Mouse (Mus musculus) stomach, embryonic 14.5 days (tissue): ENCODE measurements around the gene Trim63. TPM values are rescaled to one million over a fixed set of nuclear protein-coding genes. Genes with fewer than 3 reads are reported as not detected.
"Not testable (repeated sequence)": the region's sequence is repeated elsewhere in the genome, so short reads cannot be mapped to it uniquely, and the experiment has no call there.

Experiments
- ATAC-seq: fragments of 200-750 bp; cut with Nextera tagmentation; 2 replicates; pipeline ENCODE4 v1.8.0; 2017; ENCODE audit warnings: low read depth, moderate TSS enrichment; ENCODE audit not compliant: insufficient number of reproducible peaks, insufficient read depth, low FRiP score
- H3K27ac ChIP-seq: fragments of 300-500 bp; sonication (generic); 2 replicates; pipeline ENCODE4 v1.5.1; 2014; ENCODE audit warnings: mild to moderate bottlenecking, low read length, moderate library complexity, mixed read lengths
- H3K27me3 ChIP-seq: fragments of 300-500 bp; sonication (generic); 2 replicates; pipeline ENCODE4 v1.6.1; 2014; ENCODE audit warnings: low read length, control low read depth, mixed read lengths; ENCODE audit not compliant: control insufficient read depth, insufficient read depth
- H3K36me3 ChIP-seq: fragments of 300-500 bp; sonication (generic); 2 replicates; pipeline ENCODE4 v1.6.1; 2014; ENCODE audit warnings: mild to moderate bottlenecking, control low read depth, low read length, moderate library complexity, mixed read lengths; ENCODE audit not compliant: control insufficient read depth, insufficient read depth
- H3K4me1 ChIP-seq: fragments of 300-500 bp; sonication (generic); 2 replicates; pipeline ENCODE4 v1.6.1; 2014; ENCODE audit warnings: low read length, control low read depth, mixed read lengths; ENCODE audit not compliant: control insufficient read depth, insufficient read depth
- H3K4me2 ChIP-seq: fragments of 300-500 bp; sonication (generic); replicated peaks from 2 replicates; pipeline ENCODE4 v1.6.1; 2014; ENCODE audit warnings: low read depth, low read length, control low read depth
- H3K4me3 ChIP-seq: fragments of 300-500 bp; sonication (generic); 2 replicates; pipeline ENCODE4 v1.5.1; 2014; ENCODE audit warnings: low read depth, low read length, control low read depth
- H3K9ac ChIP-seq: fragments of 300-500 bp; sonication (generic); replicated peaks from 2 replicates; pipeline ENCODE4 v1.6.1; 2014; ENCODE audit warnings: low read depth, mild to moderate bottlenecking, control low read depth, low read length, moderate library complexity, mixed read lengths
- H3K9me3 ChIP-seq: fragments of 300-500 bp; sonication (generic); 2 replicates; pipeline ENCODE4 v1.6.1; 2016; ENCODE audit warnings: low read depth, low read length, control low read depth; ENCODE audit not compliant: control insufficient read depth
- WGBS: fragments of 180-500 bp; shearing (Covaris S2); extraction: QIAGEN DNeasy Blood & Tissue Kit; methylation state at CpG from one replicate; pipeline ENCODE4 v1.1.7; 2014; 5-methylcytosine and 5-hydroxymethylcytosine counted together
- polyA plus RNA-seq: library from polyadenylated mRNA; unstranded; fragments of >200 nt; fragmentation: Nextera tagmentation; extraction: Ambion mirVana; gene quantifications from 2 replicates; pipeline ENCODE4 v1.2.1, GENCODE M21; 2014

Gene Trim63
- polyA plus RNA-seq, 1 experiment from 2014 or later = not detected

- 84% methylated on average over 4 of the region's 4 CpGs for WGBS
These were observed 18.8 kb upstream of the Trim63 start for GRCm38 (mm10) chr4:134296096-134296495.

DNA sequence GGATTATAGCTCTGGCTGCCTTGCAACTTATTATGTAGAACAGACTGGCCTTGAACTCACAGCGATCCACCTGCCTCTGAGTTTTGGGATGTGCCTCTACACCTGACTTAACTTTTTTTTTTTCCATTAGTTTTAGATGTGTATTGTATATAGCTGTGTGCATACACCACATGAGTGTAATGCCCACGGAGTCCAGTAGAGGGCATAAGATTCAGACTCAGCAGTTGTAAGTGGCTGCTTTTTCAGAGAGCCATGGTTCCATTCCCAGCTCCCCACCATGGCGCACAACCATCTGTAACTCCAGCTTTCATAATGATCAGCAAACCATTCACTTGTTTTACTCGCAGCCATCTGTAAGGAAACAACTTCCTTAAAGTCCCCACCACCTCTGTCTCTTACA, 18.4 kb upstream of the Trim63 start:
- ATAC-seq = no peak
- H3K4me3 ChIP-seq = no peak overlapping the region
- no peaks in the 10 kb centered on the region for H3K36me3 ChIP-seq
- H3K9ac ChIP-seq = no peak overlapping the region
- H3K9me3 ChIP-seq = no peaks in the 10 kb centered on the region
- 90% methylated on average over 4 of the region's 4 CpGs for WGBS
- H3K4me1 ChIP-seq = no peaks in the 10 kb centered on the region
- no peak overlapping the region for H3K27ac ChIP-seq
- H3K4me2 ChIP-seq = no peak overlapping the region
- H3K27me3 ChIP-seq = no peaks in the 10 kb centered on the region

More at GRCm38 (mm10) chr4:134296096-134296495, 18.8 kb upstream of the Trim63 start:
- not testable (repeated sequence) for H3K27me3 ChIP-seq, H3K36me3 ChIP-seq, H3K4me3 ChIP-seq, H3K27ac ChIP-seq, ATAC-seq, H3K9ac ChIP-seq, H3K4me2 ChIP-seq, H3K9me3 ChIP-seq, H3K4me1 ChIP-seq

DNA sequence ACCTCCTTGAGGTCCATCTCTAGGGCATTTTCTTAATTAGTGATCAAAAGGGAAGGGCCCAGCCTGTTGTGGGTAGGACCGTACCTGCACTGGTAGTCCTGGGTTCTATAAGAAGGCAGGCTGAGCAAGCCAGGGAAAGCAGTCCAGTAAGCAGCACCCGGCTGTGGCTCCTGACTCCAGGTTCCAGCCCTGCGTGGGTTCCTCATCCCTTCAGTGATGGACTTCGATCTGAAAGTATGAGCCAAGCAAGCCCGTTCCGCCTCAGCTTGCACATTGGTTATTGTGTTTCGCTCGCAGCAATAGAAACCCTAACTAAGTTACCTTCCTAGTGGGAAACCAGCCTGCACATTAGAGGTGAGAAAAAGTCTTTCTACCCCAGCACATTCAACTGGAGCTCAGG, 17.6 kb upstream of the Trim63 start:
- no peak overlapping the region for H3K4me2 ChIP-seq
- H3K9ac ChIP-seq = no peak overlapping the region
- no peak for ATAC-seq
- H3K27ac ChIP-seq = no peak overlapping the region
- H3K4me3 ChIP-seq = no peak overlapping the region
- H3K4me1 ChIP-seq = no peaks in the 10 kb centered on the region
- WGBS = 91% methylated on average over 8 of the region's 8 CpGs
- no peaks in the 10 kb centered on the region for H3K36me3 ChIP-seq
- H3K9me3 ChIP-seq = no peaks in the 10 kb centered on the region
- H3K27me3 ChIP-seq = no peaks in the 10 kb centered on the region

DNA sequence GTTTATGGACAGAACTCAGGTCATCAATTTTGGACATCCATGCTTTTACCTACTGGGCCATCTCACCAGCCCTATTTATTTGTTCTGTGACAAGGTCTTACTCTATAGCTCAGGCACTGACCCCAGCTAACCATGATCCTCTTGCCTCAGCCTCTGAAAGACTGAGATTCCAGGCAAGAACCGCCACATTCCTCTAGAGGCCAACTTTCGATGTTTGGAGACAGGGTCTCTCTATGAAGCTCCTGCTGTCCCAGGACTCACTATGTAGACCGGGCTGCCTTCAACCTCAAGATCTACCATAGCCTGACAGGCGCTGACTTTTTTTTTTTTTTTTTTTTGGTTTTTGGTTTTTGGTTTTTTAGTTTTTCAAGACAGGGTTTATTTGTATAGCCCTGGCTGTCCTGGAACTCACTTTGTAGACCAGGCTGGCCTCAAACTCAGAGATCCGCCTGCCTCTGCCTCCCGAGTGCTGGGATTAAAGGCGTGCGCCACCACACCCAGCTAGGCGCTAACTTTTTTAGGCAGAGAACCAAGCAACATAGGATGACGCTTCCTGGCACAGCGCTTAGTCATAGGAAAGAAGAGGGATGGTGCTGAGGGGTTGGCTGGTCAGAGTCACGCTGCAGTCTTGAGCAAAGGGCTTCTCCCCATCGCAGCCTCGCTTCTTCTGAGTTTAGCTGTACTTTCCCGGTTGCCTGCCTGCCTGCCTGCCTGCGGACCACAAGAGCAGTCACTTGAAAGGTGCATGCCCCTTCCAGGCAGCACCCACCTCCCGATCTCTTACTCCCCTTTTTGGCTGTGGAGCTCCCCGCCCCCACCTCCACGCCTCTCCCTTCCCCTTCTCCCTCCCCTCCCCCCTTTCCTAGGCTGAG, 16.1 kb upstream of the Trim63 start:
- Histone ChIP-seq H3K4me1 (no peaks in the 10 kb centered on the region), H3K9ac (no peak overlapping the region), H3K36me3 (no peaks in the 10 kb centered on the region), H3K27ac (no peak overlapping the region), H3K9me3 (no peaks in the 10 kb centered on the region), H3K4me3 (no peak overlapping the region), H3K4me2 (no peak overlapping the region), H3K27me3 (no peaks in the 10 kb centered on the region)
- WGBS = 73% methylated on average over 19 of the region's 19 CpGs
- ATAC-seq = no peak

GRCm38 (mm10) chr4:134299498-134299810, 15.5 kb upstream of the Trim63 start:
- ATAC-seq = no peak
- Histone ChIP-seq H3K4me3 (no peak overlapping the region), H3K36me3 (no peaks in the 10 kb centered on the region), H3K4me1 (no peaks in the 10 kb centered on the region), H3K27ac (no peak overlapping the region), H3K9ac (no peak overlapping the region), H3K4me2 (no peak overlapping the region), H3K9me3 (no peaks in the 10 kb centered on the region), H3K27me3 (no peaks in the 10 kb centered on the region)
- 68% methylated on average over 4 of the region's 4 CpGs for WGBS

- Histone ChIP-seq H3K4me2 (no peak overlapping the region), H3K4me3 (no peak overlapping the region), H3K9ac (no peak overlapping the region), H3K27me3 (no peaks in the 10 kb centered on the region), H3K36me3 (no peaks in the 10 kb centered on the region), H3K9me3 (no peaks in the 10 kb centered on the region), H3K4me1 (no peaks in the 10 kb centered on the region), H3K27ac (no peak overlapping the region)
- 71% methylated on average over 9 of the region's 9 CpGs for WGBS
- no peak for ATAC-seq
These were observed 14.6 kb upstream of the Trim63 start for GRCm38 (mm10) chr4:134300316-134300715.

GRCm38 (mm10) chr4:134302084-134302483, 12.8 kb upstream of the Trim63 start:
- no peak overlapping the region for H3K27ac ChIP-seq
- WGBS = 84% methylated on average over 5 of the region's 5 CpGs
- H3K4me1 ChIP-seq = 0 out of 2 replicates have a peak, but pooled peaks cover 3% of the 10 kb centered on the region
- no peaks in the 10 kb centered on the region for H3K9me3 ChIP-seq
- H3K36me3 ChIP-seq = no peaks in the 10 kb centered on the region
- H3K27me3 ChIP-seq = no peaks in the 10 kb centered on the region
- no peak for ATAC-seq
- no peak overlapping the region for H3K4me2 ChIP-seq
- H3K4me3 ChIP-seq = no peak overlapping the region
- no peak overlapping the region for H3K9ac ChIP-seq

- H3K27me3 ChIP-seq = no peaks in the 10 kb centered on the region
- no peaks in the 10 kb centered on the region for H3K9me3 ChIP-seq
- no peak for ATAC-seq
- H3K9ac ChIP-seq = no peak overlapping the region; the same call in 1 of the 2 replicates
- 45% methylated on average over 2 of the region's 2 CpGs for WGBS
- H3K36me3 ChIP-seq = no peaks in the 10 kb centered on the region
- H3K4me3 ChIP-seq = no peak overlapping the region
- no peak overlapping the region; the same call in 1 of the 2 replicates for H3K4me2 ChIP-seq
- H3K4me1 ChIP-seq = peaks cover 8% of the 10 kb centered on the region; the same call in 1 of the 2 replicates
- H3K27ac ChIP-seq = no peak overlapping the region
These were observed 8.0 kb upstream of the Trim63 start for GRCm38 (mm10) chr4:134306963-134307362.
